Mouse (Mus musculus): ENCODE measurements at regions not wholly inside any gene's neighbourhood (a gene's known extent, or its start where the extent isn't known, plus 50 kb on each side); places are given as distances from the start of the nearest gene placed in this dataset.

GRCm38 (mm10) chr13:111165538-111165937, 89.3 kb upstream of the Actbl2 start:
- DNase-seq (ENCODE audit: low spot score) = no peak

- DNase-seq (ENCODE audit: low spot score) = no peak
Observed at GRCm38 (mm10) chr13:111170269-111171165, 84.3 kb upstream of the Actbl2 start.

GRCm38 (mm10) chr13:111179186-111179585, 75.6 kb upstream of the Actbl2 start:
- DNase-seq (ENCODE audit: low spot score) = no peak

- no peak for DNase-seq (ENCODE audit: low spot score)
Observed at GRCm38 (mm10) chr13:111183293-111183692, 71.5 kb upstream of the Actbl2 start.

GRCm38 (mm10) chr13:111185799-111186198, 69.0 kb upstream of the Actbl2 start:
- no peak for DNase-seq (ENCODE audit: low spot score)

- no peak for DNase-seq (ENCODE audit: low spot score)
Observed at GRCm38 (mm10) chr13:111186833-111187232, 68.0 kb upstream of the Actbl2 start.

- DNase-seq (ENCODE audit: low spot score) = no peak
Observed at GRCm38 (mm10) chr13:111193919-111194318, 60.9 kb upstream of the Actbl2 start.

- no peak for DNase-seq (ENCODE audit: low spot score)
Observed at GRCm38 (mm10) chr13:111194337-111194736, 60.5 kb upstream of the Actbl2 start.

- DNase-seq (ENCODE audit: low spot score) = no peak
Observed at GRCm38 (mm10) chr13:111201532-111201931, 53.3 kb upstream of the Actbl2 start.

GRCm38 (mm10) chr13:111204580-111205285, 50.1 kb upstream of the Actbl2 start:
- peak; percentile 47 for DNase-seq (ENCODE audit: low spot score)

Data from layer of hippocampus, adult 9-10 months (tissue).